Mouse (Mus musculus) midbrain, embryonic 16.5 days (tissue): ENCODE data around the gene Cnn1. TPM values are rescaled to one million over a fixed set of nuclear protein-coding genes. Genes with fewer than 3 reads are reported as not detected.

Source experiments
- ATAC-seq: fragments of 200-750 bp; cut with Nextera tagmentation; 2 replicates; pipeline ENCODE4 v1.8.0; 2017; ENCODE audit warnings: moderate TSS enrichment
- H3K27ac ChIP-seq: fragments of 300-500 bp; sonication (generic); 2 replicates; pipeline ENCODE4 v1.5.1; 2014; ENCODE audit warnings: mild to moderate bottlenecking, low read length, mixed read lengths
- H3K27me3 ChIP-seq: fragments of 300-500 bp; sonication (generic); 2 replicates; pipeline ENCODE4 v1.6.1; 2014; ENCODE audit warnings: low read depth, low read length, mixed read lengths; ENCODE audit not compliant: control insufficient read depth, insufficient read depth
- H3K36me3 ChIP-seq: fragments of 300-500 bp; sonication (generic); 2 replicates; pipeline ENCODE4 v1.6.1; 2014; ENCODE audit warnings: mild to moderate bottlenecking, low read length, moderate library complexity, mixed read lengths; ENCODE audit not compliant: control insufficient read depth, insufficient read depth
- H3K4me1 ChIP-seq: fragments of 300-500 bp; sonication (generic); 2 replicates; pipeline ENCODE4 v1.6.1; 2014; ENCODE audit warnings: mild to moderate bottlenecking, low read length, mixed read lengths; ENCODE audit not compliant: control insufficient read depth, insufficient read depth
- H3K4me2 ChIP-seq: fragments of 300-500 bp; sonication (generic); 2 replicates; pipeline ENCODE4 v1.6.1; 2014; ENCODE audit warnings: mild to moderate bottlenecking, low read length, mixed read lengths
- H3K4me3 ChIP-seq: fragments of 300-500 bp; sonication (generic); 2 replicates; pipeline ENCODE4 v1.5.1; 2014; ENCODE audit warnings: low read depth, mild to moderate bottlenecking, low read length, moderate library complexity, mixed read lengths
- H3K9ac ChIP-seq: fragments of 300-500 bp; sonication (generic); 2 replicates; pipeline ENCODE4 v1.6.1; 2014; ENCODE audit warnings: low read depth, low read length, mixed read lengths
- H3K9me3 ChIP-seq: fragments of 300-500 bp; sonication (generic); replicated peaks from 2 replicates; pipeline ENCODE4 v1.6.1; 2014; ENCODE audit warnings: mild to moderate bottlenecking, low read length, mixed read lengths; ENCODE audit not compliant: control insufficient read depth, poor library complexity, severe bottlenecking
- WGBS: fragments of 180-500 bp; shearing (Covaris S2); extraction: QIAGEN DNeasy Blood & Tissue Kit; methylation state at CpG from one replicate; pipeline ENCODE4 v1.1.7; 2014; 5-methylcytosine and 5-hydroxymethylcytosine counted together
- polyA plus RNA-seq: library from polyadenylated mRNA; unstranded; fragments of >200 nt; fragmentation: Nextera tagmentation; extraction: Ambion mirVana; gene quantifications from 2 replicates; pipeline ENCODE4 v1.2.1, GENCODE M21; 2015

Cnn1 gene
- polyA plus RNA-seq, 1 experiment from 2014 or later, result 0.88 TPM

GRCm38 (mm10) chr9:22087034-22087618, 11.9 kb upstream of the Cnn1 start:
- 85% methylated on average over 2 of the region's 2 CpGs for WGBS

GRCm38 (mm10) chr9:22089281-22089680, 9.7 kb upstream of the Cnn1 start:
- no peak overlapping the region for H3K4me2 ChIP-seq
- no peak overlapping the region for H3K4me3 ChIP-seq
- H3K9me3 ChIP-seq, result no peaks in the 10 kb centered on the region
- H3K27ac ChIP-seq, result no peak overlapping the region
- no peak overlapping the region for H3K9ac ChIP-seq
- no peaks in the 10 kb centered on the region for H3K36me3 ChIP-seq
- peaks cover 12% of the 10 kb centered on the region for H3K4me1 ChIP-seq
- no peaks in the 10 kb centered on the region for H3K27me3 ChIP-seq
- no peak for ATAC-seq
- over 99% methylated on average over 7 of the region's 7 CpGs for WGBS

More at GRCm38 (mm10) chr9:22087034-22087618, 11.9 kb upstream of the Cnn1 start:
- ATAC-seq, result no peak
- Histone ChIP-seq H3K9ac (no peak overlapping the region), H3K27me3 (no peaks in the 10 kb centered on the region), H3K4me2 (no peak overlapping the region), H3K9me3 (no peaks in the 10 kb centered on the region), H3K36me3 (no peaks in the 10 kb centered on the region), H3K27ac (no peak overlapping the region), H3K4me1 (peaks cover 16% of the 10 kb centered on the region), H3K4me3 (no peak overlapping the region)

- H3K9me3 ChIP-seq, result no peaks in the 10 kb centered on the region
- ATAC-seq, result no peak
- H3K27ac ChIP-seq, result no peak overlapping the region
- no peak overlapping the region for H3K4me3 ChIP-seq
- H3K36me3 ChIP-seq, result no peaks in the 10 kb centered on the region
- H3K4me2 ChIP-seq, result no peak overlapping the region
- H3K9ac ChIP-seq, result no peak overlapping the region
- peaks cover 7% of the 10 kb centered on the region for H3K4me1 ChIP-seq
- 84% methylated on average over 7 of the region's 7 CpGs for WGBS
- no peaks in the 10 kb centered on the region for H3K27me3 ChIP-seq
Observed at GRCm38 (mm10) chr9:22089986-22090385, 9.0 kb upstream of the Cnn1 start.

GRCm38 (mm10) chr9:22092746-22093145, 6.3 kb upstream of the Cnn1 start:
- Histone ChIP-seq H3K4me2 (no peak overlapping the region), H3K27me3 (peaks cover 2% of the 10 kb centered on the region; the same call in 1 of the 2 replicates), H3K27ac (no peak overlapping the region), H3K4me3 (no peak overlapping the region), H3K36me3 (no peaks in the 10 kb centered on the region), H3K4me1 (no peaks in the 10 kb centered on the region), H3K9ac (no peak overlapping the region), H3K9me3 (no peaks in the 10 kb centered on the region)
- 88% methylated on average over 6 of the region's 6 CpGs for WGBS
- ATAC-seq, result no peak

- ATAC-seq, result 0 out of 2 replicates have a peak, but pooled peaks have one; percentile 32
- Histone ChIP-seq H3K9ac (peak overlapping the region; percentile 57), H3K4me3 (peak overlapping the region; percentile 35), H3K27me3 (peaks cover 22% of the 10 kb centered on the region), H3K4me2 (peak overlapping the region; percentile 62), H3K9me3 (no peaks in the 10 kb centered on the region), H3K4me1 (no peaks in the 10 kb centered on the region; the same call in 1 of the 2 replicates), H3K36me3 (no peaks in the 10 kb centered on the region), H3K27ac (no peak overlapping the region)
- 4% methylated on average over 24 of the region's 24 CpGs for WGBS
Observed at GRCm38 (mm10) chr9:22095854-22096307, 3.1 kb upstream of the Cnn1 start.

- 4% methylated on average over 18 of the region's 18 CpGs for WGBS
- no peak overlapping the region for H3K4me3 ChIP-seq
- no peaks in the 10 kb centered on the region for H3K9me3 ChIP-seq
- H3K27ac ChIP-seq, result no peak overlapping the region
- ATAC-seq, result no peak
- H3K4me1 ChIP-seq, result no peaks in the 10 kb centered on the region; the same call in 1 of the 2 replicates
- H3K36me3 ChIP-seq, result no peaks in the 10 kb centered on the region
- no peak overlapping the region for H3K9ac ChIP-seq
- H3K4me2 ChIP-seq, result no peak overlapping the region
- H3K27me3 ChIP-seq, result peaks cover 24% of the 10 kb centered on the region
Observed at GRCm38 (mm10) chr9:22099922-22100321, 906 bp downstream of the Cnn1 start.

- H3K27me3 ChIP-seq, result no peaks in the 10 kb centered on the region
- H3K9ac ChIP-seq, result no peak overlapping the region
- WGBS, result 95% methylated on average over 9 of the region's 9 CpGs
- H3K36me3 ChIP-seq, result peaks cover 27% of the 10 kb centered on the region
- no peak overlapping the region for H3K4me2 ChIP-seq
- H3K27ac ChIP-seq, result no peak overlapping the region
- H3K9me3 ChIP-seq, result no peaks in the 10 kb centered on the region
- no peaks in the 10 kb centered on the region for H3K4me1 ChIP-seq
- ATAC-seq, result peak; percentile 60; the same call in 1 of the 2 replicates
- no peak overlapping the region for H3K4me3 ChIP-seq
Observed at GRCm38 (mm10) chr9:22108194-22108593, 9.2 kb downstream of the Cnn1 start.

- peak overlapping the region; percentile 72 for H3K4me3 ChIP-seq
- no peaks in the 10 kb centered on the region for H3K27me3 ChIP-seq
- H3K4me2 ChIP-seq, result peak overlapping the region; percentile 97
- no peak for ATAC-seq
- H3K36me3 ChIP-seq, result peaks cover 20% of the 10 kb centered on the region
- 87% methylated on average over 4 of the region's 4 CpGs for WGBS
- peak overlapping the region; percentile 79 for H3K9ac ChIP-seq
- no peaks in the 10 kb centered on the region for H3K9me3 ChIP-seq
- H3K4me1 ChIP-seq, result peaks cover 15% of the 10 kb centered on the region
- H3K27ac ChIP-seq, result no peak overlapping the region
Observed at GRCm38 (mm10) chr9:22115635-22116034, 16.6 kb downstream of the Cnn1 start.

- 17% methylated on average over 15 of the region's 15 CpGs for WGBS
- H3K27me3 ChIP-seq, result no peaks in the 10 kb centered on the region
- no peak overlapping the region for H3K27ac ChIP-seq
- H3K4me1 ChIP-seq, result peaks cover 15% of the 10 kb centered on the region
- ATAC-seq, result no peak
- no peaks in the 10 kb centered on the region for H3K9me3 ChIP-seq
- H3K4me2 ChIP-seq, result peak overlapping the region; percentile 97
- H3K36me3 ChIP-seq, result peaks cover 16% of the 10 kb centered on the region
- H3K9ac ChIP-seq, result peak overlapping the region; percentile 79
- peak overlapping the region; percentile 72 for H3K4me3 ChIP-seq
Observed at GRCm38 (mm10) chr9:22116086-22116485, 17.1 kb downstream of the Cnn1 start.
